Mouse (Mus musculus) erythroid progenitor cell, adult 5-6 weeks (primary cell): Measurements from ENCODE around the gene Mid1. TPM values are rescaled to one million over a fixed set of nuclear protein-coding genes. Genes with fewer than 3 reads are reported as not detected.
"Not testable (repeated sequence)": the region's sequence is repeated elsewhere in the genome, so short reads cannot be mapped to it uniquely, and the experiment has no call there.

Experiments used
- ATAC-seq: replicated peaks from 2 replicates; pipeline ENCODE4 v1.8.0; 2016; ENCODE audit warnings: moderate number of reproducible peaks, mild to moderate bottlenecking, moderate TSS enrichment, inconsistent platforms; ENCODE audit not compliant: poor library complexity, low FRiP score, severe bottlenecking
- total RNA-seq, 2 experiments: library from RNA; stranded (forward) in 1 of 2; stranded (reverse) in 1 of 2; fragments of 150-400 nt in 1 of 2; fragments of 186-747, 209-891 nt in 1 of 2; gene quantifications; 2 replicates each; pipeline versions ENCODE4 v1.2.3 to v1.2.4; 2015 to 2017; ENCODE audit warnings: low replicate concordance in 2 of 2

Gene Mid1
- total RNA-seq, 2 experiments from 2014 or later, result 0.83 to 29.8 TPM

GRCm38 (mm10) chrX:170007375-170008178 lies 322.6 kb downstream of the Mid1 start:
- not testable (repeated sequence) for ATAC-seq

GRCm38 (mm10) chrX:170008179-170008467 lies 323.1 kb downstream of the Mid1 start:
- not testable (repeated sequence) for ATAC-seq

- not testable (repeated sequence) for ATAC-seq
These were observed 323.6 kb downstream of the Mid1 start for GRCm38 (mm10) chrX:170008584-170008983.

GRCm38 (mm10) chrX:170009016-170009750 lies 324.2 kb downstream of the Mid1 start, which contains the start of gene Gm21887:
Gene Gm21887 (plus strand): TSS chrX:170009659.
- ATAC-seq, result peak; percentile 76

- peak; percentile 91 for ATAC-seq
These were observed 324.8 kb downstream of the Mid1 start for GRCm38 (mm10) chrX:170009801-170010221.

- peak; percentile 13; the same call in 1 of the 2 replicates for ATAC-seq
These were observed 325.9 kb downstream of the Mid1 start for GRCm38 (mm10) chrX:170010581-170011528.

GRCm38 (mm10) chrX:170011529-170011879 lies 326.5 kb downstream of the Mid1 start:
- not testable (repeated sequence) for ATAC-seq

GRCm38 (mm10) chrX:170013421-170013820 lies 328.4 kb downstream of the Mid1 start:
- not testable (repeated sequence) for ATAC-seq

- not testable (repeated sequence) for ATAC-seq
These were observed 329.0 kb downstream of the Mid1 start for GRCm38 (mm10) chrX:170014038-170014437.

- not testable (repeated sequence) for ATAC-seq
These were observed 330.9 kb downstream of the Mid1 start for GRCm38 (mm10) chrX:170015883-170016282.

GRCm38 (mm10) chrX:170017333-170018245 lies 332.6 kb downstream of the Mid1 start:
- ATAC-seq, result peak; percentile 43

GRCm38 (mm10) chrX:170018571-170019218 lies 333.7 kb downstream of the Mid1 start:
- ATAC-seq, result peak; percentile 58

GRCm38 (mm10) chrX:170019219-170019953 lies 334.4 kb downstream of the Mid1 start:
- ATAC-seq, result peak; percentile 46

GRCm38 (mm10) chrX:170019954-170020689 lies 335.1 kb downstream of the Mid1 start:
- ATAC-seq, result not testable (repeated sequence)

- ATAC-seq, result 0 out of 2 replicates have a peak, but pooled peaks have one; percentile 18
These were observed 335.7 kb downstream of the Mid1 start for GRCm38 (mm10) chrX:170020690-170021050.

GRCm38 (mm10) chrX:170021205-170021604 lies 336.2 kb downstream of the Mid1 start:
- not testable (repeated sequence) for ATAC-seq
